Mouse (Mus musculus) R1 (cell line): ENCODE measurements around the gene Kbtbd3.
A peak's percentile ranks its signal among the peaks of the same experiment; 100 is the strongest.

Source experiments
- DNase-seq: peaks from one replicate; pipeline ENCODE4 v3.0.0-alpha.2; 2018; ENCODE audit warnings: low read depth, low spot score

The Kbtbd3 gene

GRCm38 (mm10) chr9:4309351-4310085, at the start of gene Kbtbd3, which contains the start of gene Aasdhppt:
Gene Kbtbd3, plus strand, starts transcription at chr9:4309833.
Gene Aasdhppt, minus strand, starts transcription at chr9:4309471.
- peak; percentile 100 for DNase-seq

- DNase-seq, result peak; percentile 80
Observed at GRCm38 (mm10) chr9:4259841-4260745, 49.5 kb upstream of the Kbtbd3 start.

- peak; percentile 76 for DNase-seq
Observed at GRCm38 (mm10) chr9:4260746-4261090, 48.9 kb upstream of the Kbtbd3 start.

GRCm38 (mm10) chr9:4266881-4267280, 42.8 kb upstream of the Kbtbd3 start:
- peak; percentile 2 for DNase-seq

GRCm38 (mm10) chr9:4283850-4284249, 25.8 kb upstream of the Kbtbd3 start:
- peak; percentile 97 for DNase-seq

- no peak for DNase-seq
Observed at GRCm38 (mm10) chr9:4300466-4300865, 9.2 kb upstream of the Kbtbd3 start.

- DNase-seq, result no peak
Observed at GRCm38 (mm10) chr9:4304867-4305266, 4.8 kb upstream of the Kbtbd3 start.

GRCm38 (mm10) chr9:4308628-4309350, 844 bp upstream of the Kbtbd3 start:
- no peak for DNase-seq

GRCm38 (mm10) chr9:4310706-4311105, 1.1 kb downstream of the Kbtbd3 start:
- no peak for DNase-seq

GRCm38 (mm10) chr9:4311162-4311561, 1.5 kb downstream of the Kbtbd3 start:
- peak; percentile 19 for DNase-seq

GRCm38 (mm10) chr9:4313946-4314345, 4.3 kb downstream of the Kbtbd3 start:
- no peak for DNase-seq

- no peak for DNase-seq
Observed at GRCm38 (mm10) chr9:4315746-4316145, 6.1 kb downstream of the Kbtbd3 start.

- DNase-seq, result no peak
Observed at GRCm38 (mm10) chr9:4318939-4319721, 9.5 kb downstream of the Kbtbd3 start.

GRCm38 (mm10) chr9:4353163-4353562, 43.5 kb downstream of the Kbtbd3 start:
- DNase-seq, result no peak

GRCm38 (mm10) chr9:4375828-4376639, 66.4 kb downstream of the Kbtbd3 start, which contains the start of gene Msantd4:
Gene Msantd4, plus strand, starts transcription at chr9:4376562.
- peak; percentile 99 for DNase-seq

- no peak for DNase-seq
Observed at GRCm38 (mm10) chr9:4376640-4377120, 67.0 kb downstream of the Kbtbd3 start.
